Mouse (Mus musculus) kidney, embryonic 16.5 days (tissue): ENCODE results near the gene Recql. TPM values are rescaled to one million over a fixed set of nuclear protein-coding genes. Genes with fewer than 3 reads are reported as not detected.

Experiments used
- ATAC-seq: fragments of 200-750 bp; cut with Nextera tagmentation; 2 replicates; pipeline ENCODE4 v1.8.0; 2017; ENCODE audit warnings: moderate TSS enrichment; ENCODE audit not compliant: low FRiP score, low TSS enrichment
- H3K27ac ChIP-seq: fragments of 300-500 bp; sonication (generic); 2 replicates; pipeline ENCODE4 v1.5.1; 2014; ENCODE audit warnings: low read length
- H3K27me3 ChIP-seq: fragments of 300-500 bp; sonication (generic); 2 replicates; pipeline ENCODE4 v1.6.1; 2014; ENCODE audit warnings: low read length, control low read depth, mixed read lengths; ENCODE audit not compliant: insufficient read depth
- H3K36me3 ChIP-seq: fragments of 300-500 bp; sonication (generic); 2 replicates; pipeline ENCODE4 v1.6.1; 2014; ENCODE audit warnings: low read length, control low read depth, mixed read lengths; ENCODE audit not compliant: insufficient read depth
- H3K4me1 ChIP-seq: fragments of 300-500 bp; sonication (generic); 2 replicates; pipeline ENCODE4 v1.6.1; 2014; ENCODE audit warnings: low read length, control low read depth, mixed read lengths; ENCODE audit not compliant: insufficient read depth
- H3K4me2 ChIP-seq: fragments of 300-500 bp; sonication (generic); replicated peaks from 2 replicates; pipeline ENCODE4 v1.6.1; 2014; ENCODE audit warnings: low read depth, low read length
- H3K4me3 ChIP-seq: fragments of 300-500 bp; sonication (generic); 2 replicates; pipeline ENCODE4 v1.5.1; 2014; ENCODE audit warnings: mild to moderate bottlenecking, low read length
- H3K9ac ChIP-seq: fragments of 300-500 bp; sonication (generic); replicated peaks from 2 replicates; pipeline ENCODE4 v1.6.1; 2014; ENCODE audit warnings: low read length
- H3K9me3 ChIP-seq: fragments of 300-500 bp; sonication (generic); 2 replicates; pipeline ENCODE4 v1.6.1; 2016; ENCODE audit warnings: low read length, control low read depth
- WGBS: fragments of 180-500 bp; shearing (Covaris S2); extraction: QIAGEN DNeasy Blood & Tissue Kit; methylation state at CpG from one replicate; pipeline ENCODE4 v1.1.7; 2014; 5-methylcytosine and 5-hydroxymethylcytosine counted together
- polyA plus RNA-seq: library from polyadenylated mRNA; unstranded; fragments of >200 nt; fragmentation: Nextera tagmentation; extraction: Ambion mirVana; gene quantifications from 2 replicates; pipeline ENCODE4 v1.2.1, GENCODE M21; 2015

The Recql gene
- polyA plus RNA-seq, 1 experiment from 2014 or later: 26.3 TPM

- H3K4me3 ChIP-seq: no peak overlapping the region
- no peak for ATAC-seq
- H3K4me1 ChIP-seq: peaks cover 18% of the 10 kb centered on the region
- 80% methylated on average over 2 of the region's 2 CpGs for WGBS
- no peaks in the 10 kb centered on the region for H3K27me3 ChIP-seq
- no peak overlapping the region for H3K27ac ChIP-seq
- H3K36me3 ChIP-seq: peaks cover 10% of the 10 kb centered on the region; the same call in 1 of the 2 replicates
- no peak overlapping the region for H3K9ac ChIP-seq
- H3K9me3 ChIP-seq: no peaks in the 10 kb centered on the region
- H3K4me2 ChIP-seq: no peak overlapping the region
Measured at GRCm38 (mm10) chr6:142389101-142389500, 2.2 kb upstream of the Recql start.

- Histone ChIP-seq H3K9ac (peak overlapping the region; percentile 94), H3K4me3 (peak overlapping the region; percentile 99), H3K4me1 (peaks cover 18% of the 10 kb centered on the region), H3K4me2 (peak overlapping the region; percentile 68), H3K27ac (no peak overlapping the region), H3K36me3 (peaks cover under 1% of the 10 kb centered on the region; the same call in 1 of the 2 replicates), H3K9me3 (no peaks in the 10 kb centered on the region), H3K27me3 (no peaks in the 10 kb centered on the region)
- WGBS: 18% methylated on average over 8 of the region's 8 CpGs
- no peak for ATAC-seq
Measured at GRCm38 (mm10) chr6:142387755-142388271, 926 bp upstream of the Recql start.

GRCm38 (mm10) chr6:142386285-142387010 lies 439 bp downstream of the Recql start:
- peak; percentile 77; the same call in 1 of the 2 replicates for ATAC-seq
- Histone ChIP-seq H3K9ac (peak overlapping the region; percentile 73), H3K27me3 (no peaks in the 10 kb centered on the region), H3K4me2 (peak overlapping the region; percentile 77), H3K36me3 (no peaks in the 10 kb centered on the region), H3K4me3 (peak overlapping the region; percentile 99), H3K9me3 (no peaks in the 10 kb centered on the region), H3K27ac (no peak overlapping the region), H3K4me1 (peaks cover 18% of the 10 kb centered on the region)
- 4% methylated on average over 31 of the region's 31 CpGs for WGBS

GRCm38 (mm10) chr6:142384521-142384920 lies 2.4 kb downstream of the Recql start:
- 83% methylated on average over 9 of the region's 9 CpGs for WGBS
- Histone ChIP-seq H3K4me1 (peaks cover 18% of the 10 kb centered on the region), H3K4me2 (no peak overlapping the region), H3K4me3 (no peak overlapping the region), H3K9ac (no peak overlapping the region), H3K27ac (no peak overlapping the region), H3K27me3 (no peaks in the 10 kb centered on the region), H3K9me3 (no peaks in the 10 kb centered on the region), H3K36me3 (no peaks in the 10 kb centered on the region)
- no peak for ATAC-seq

GRCm38 (mm10) chr6:142381615-142382014 lies 5.3 kb downstream of the Recql start:
- Histone ChIP-seq H3K27me3 (no peaks in the 10 kb centered on the region), H3K9ac (no peak overlapping the region), H3K4me1 (peaks cover 6% of the 10 kb centered on the region), H3K27ac (no peak overlapping the region), H3K4me3 (no peak overlapping the region), H3K9me3 (no peaks in the 10 kb centered on the region), H3K4me2 (no peak overlapping the region), H3K36me3 (no peaks in the 10 kb centered on the region)
- 84% methylated on average over 7 of the region's 7 CpGs for WGBS
- no peak for ATAC-seq

DNA sequence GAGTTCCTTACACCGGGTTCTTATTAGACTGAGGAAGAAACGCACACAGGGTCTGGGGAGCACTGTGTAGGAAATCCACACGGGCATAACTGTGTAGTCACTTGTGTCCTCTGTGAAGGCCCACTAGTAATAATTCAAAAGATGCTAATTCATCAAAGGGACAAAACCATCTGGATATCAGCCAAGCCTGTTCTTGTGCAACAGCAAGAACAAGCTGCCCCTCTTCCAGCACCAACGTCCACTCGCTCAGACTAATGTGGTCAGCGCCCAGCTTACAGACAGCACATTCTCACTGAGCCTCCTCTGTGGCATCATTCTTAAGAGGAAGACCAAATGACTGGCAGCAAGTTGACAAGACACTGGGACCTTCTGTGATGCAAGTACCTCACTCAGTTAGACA lies 6.9 kb downstream of the Recql start:
- WGBS: 88% methylated on average over 6 of the region's 6 CpGs
- no peak overlapping the region for H3K4me3 ChIP-seq
- H3K4me1 ChIP-seq: no peaks in the 10 kb centered on the region
- no peak overlapping the region for H3K27ac ChIP-seq
- H3K4me2 ChIP-seq: no peak overlapping the region
- H3K36me3 ChIP-seq: 0 out of 2 replicates have a peak, but pooled peaks cover 7% of the 10 kb centered on the region
- H3K9me3 ChIP-seq: no peaks in the 10 kb centered on the region
- no peak for ATAC-seq
- no peaks in the 10 kb centered on the region for H3K27me3 ChIP-seq
- no peak overlapping the region for H3K9ac ChIP-seq

- H3K27ac ChIP-seq: no peak overlapping the region
- no peaks in the 10 kb centered on the region for H3K4me1 ChIP-seq
- no peaks in the 10 kb centered on the region for H3K27me3 ChIP-seq
- no peak overlapping the region for H3K4me3 ChIP-seq
- H3K9me3 ChIP-seq: no peaks in the 10 kb centered on the region
- H3K36me3 ChIP-seq: 0 out of 2 replicates have a peak, but pooled peaks cover 15% of the 10 kb centered on the region
- H3K9ac ChIP-seq: no peak overlapping the region
- WGBS: 90% methylated on average over 8 of the region's 8 CpGs
- no peak for ATAC-seq
- no peak overlapping the region for H3K4me2 ChIP-seq
Measured at GRCm38 (mm10) chr6:142378576-142379330, 8.1 kb downstream of the Recql start.

DNA sequence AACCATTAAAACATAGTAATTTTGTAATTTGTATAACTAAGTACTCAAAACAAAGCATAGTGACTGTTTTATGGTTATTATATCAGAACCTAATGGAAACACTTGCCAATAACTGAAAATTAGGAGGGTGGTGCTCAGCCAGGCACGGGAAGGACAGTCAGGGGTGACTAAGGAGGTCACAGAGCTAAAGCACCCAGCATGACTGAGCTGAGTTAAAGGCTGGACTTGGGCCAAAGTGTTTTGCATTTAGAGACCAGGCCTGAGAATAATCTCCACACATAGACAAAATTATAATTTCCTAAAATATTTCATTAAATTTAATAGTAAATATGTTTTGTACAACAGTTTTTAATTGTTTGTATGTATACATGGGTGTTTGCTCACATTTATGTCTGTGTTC lies 9.8 kb downstream of the Recql start:
- no peak for ATAC-seq
- Histone ChIP-seq H3K9ac (no peak overlapping the region), H3K4me1 (no peaks in the 10 kb centered on the region), H3K36me3 (peaks cover 21% of the 10 kb centered on the region; the same call in 1 of the 2 replicates), H3K4me3 (no peak overlapping the region), H3K9me3 (no peaks in the 10 kb centered on the region), H3K27me3 (no peaks in the 10 kb centered on the region), H3K27ac (no peak overlapping the region), H3K4me2 (no peak overlapping the region)
- 36% methylated on average over 1 of the region's 1 CpGs for WGBS

DNA sequence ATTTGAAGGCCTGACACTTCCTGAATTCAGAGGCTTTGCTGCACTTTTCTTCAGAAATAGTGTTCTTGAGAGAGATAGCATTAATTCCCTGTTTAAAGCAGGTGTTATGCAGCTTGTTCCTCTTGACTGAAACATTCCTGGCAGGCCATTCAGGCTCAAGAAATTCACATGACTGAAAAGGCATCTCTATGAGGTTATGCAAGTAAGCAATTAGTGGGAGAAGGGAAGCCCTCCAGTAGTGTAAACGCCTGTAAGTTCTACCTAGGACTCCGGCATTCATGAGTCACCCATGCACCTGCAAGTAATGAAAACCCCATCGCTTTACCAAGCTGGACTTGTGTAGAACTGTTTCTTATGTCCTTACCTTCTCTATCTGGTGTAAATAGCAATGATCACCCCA lies 17.3 kb downstream of the Recql start:
- no peak for ATAC-seq

GRCm38 (mm10) chr6:142367565-142367964 lies 19.3 kb downstream of the Recql start:
- Histone ChIP-seq H3K9ac (no peak overlapping the region), H3K4me3 (no peak overlapping the region), H3K4me1 (no peaks in the 10 kb centered on the region), H3K9me3 (no peaks in the 10 kb centered on the region), H3K4me2 (no peak overlapping the region), H3K36me3 (peaks cover 27% of the 10 kb centered on the region), H3K27me3 (no peaks in the 10 kb centered on the region), H3K27ac (no peak overlapping the region)
- 89% methylated on average over 3 of the region's 3 CpGs for WGBS
- ATAC-seq: no peak

More for the DNA sequence above, 17.3 kb downstream of the Recql start:
- Histone ChIP-seq H3K9me3 (no peaks in the 10 kb centered on the region), H3K27me3 (no peaks in the 10 kb centered on the region), H3K4me1 (no peaks in the 10 kb centered on the region), H3K4me2 (no peak overlapping the region), H3K9ac (no peak overlapping the region), H3K27ac (no peak overlapping the region), H3K4me3 (no peak overlapping the region), H3K36me3 (peaks cover 33% of the 10 kb centered on the region)
- 93% methylated on average over 3 of the region's 3 CpGs for WGBS
